Mouse (Mus musculus): ENCODE measurements around the gene Prkab2.

DNA sequence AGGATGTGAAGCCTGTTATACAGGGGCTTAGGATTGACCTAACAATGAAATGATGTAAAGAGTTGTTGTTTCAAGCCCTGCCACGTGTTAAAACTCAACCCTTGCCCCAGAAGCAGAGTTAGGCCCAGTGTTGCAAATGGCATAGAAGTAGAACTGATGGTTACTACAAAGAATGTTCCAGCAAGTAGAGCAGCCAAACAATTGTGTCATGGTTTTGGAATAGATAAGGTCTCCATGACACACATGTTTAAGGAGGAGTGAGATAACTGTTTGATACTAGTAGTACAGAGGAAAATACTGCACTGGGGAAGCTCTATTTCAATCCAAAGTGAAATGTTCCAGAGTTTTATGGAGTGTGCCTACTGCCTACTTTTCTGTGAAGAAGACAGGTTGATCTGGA, 9.5 kb upstream of the Prkab2 start:
- TF ChIP-seq MYOG (IDR thresholded peaks at IDR 0.05; ENCODE audit: control insufficient read depth in 1 of 3, insufficient read depth in 1 of 3, insufficient read length in 2 of 3, low read depth in 2 of 3) (no peak), E2F4 (IDR thresholded peaks at IDR 0.05; ENCODE audit: insufficient read depth) (no peak), MAX (IDR thresholded peaks at IDR 0.05; ENCODE audit: low read depth) (no peak), POLR2A (IDR thresholded peaks at IDR 0.05; ENCODE audit: insufficient read length, low read depth) (no peak), MYOD1 (IDR thresholded peaks at IDR 0.05; ENCODE audit: control insufficient read depth in 1 of 3, insufficient read length in 2 of 3, low read depth in 2 of 3) (no peak), TCF3 (IDR thresholded peaks at IDR 0.05; ENCODE audit: insufficient read length, low read depth) (no peak), TCF12 (IDR thresholded peaks at IDR 0.05; ENCODE audit: insufficient read depth, poor library complexity, severe bottlenecking) (no peak), USF1 (IDR thresholded peaks at IDR 0.05; ENCODE audit: low read depth) (no peak), POLR2AphosphoS2 (IDR thresholded peaks at IDR 0.05; ENCODE audit: insufficient read length, low read depth) (no peak), CEBPB (IDR thresholded peaks at IDR 0.05; ENCODE audit: insufficient read depth, poor library complexity, severe bottlenecking) (no peak), SRF (IDR thresholded peaks at IDR 0.05; ENCODE audit: control insufficient read depth, insufficient read length, low read depth) (no peak), REST (IDR thresholded peaks at IDR 0.05; ENCODE audit: insufficient read depth, insufficient read length) (no peak)

All from myocyte (in vitro differentiated cells).